Mouse (Mus musculus) gastrocnemius, adult 8-10 months (tissue): Measurements from ENCODE around the gene Kctd11. TPM values are rescaled to one million over a fixed set of nuclear protein-coding genes. Genes with fewer than 3 reads are reported as not detected.
A peak's percentile ranks its signal among the peaks of the same experiment; 100 is the strongest.

Experiments
- DNase-seq, 2 experiments: peaks; one replicate each; pipeline ENCODE4 v3.0.0; 2022; ENCODE audit warnings: low spot score in 2 of 2
- microRNA-seq: library from miRNA; unstranded; fragments of <30 nt; microRNA quantifications from one replicate; pipeline ENCODE4 v1.2.0, GENCODE M21; 2022
- total RNA-seq, 4 experiments: library from RNA; stranded (reverse); gene quantifications; 2 replicates each; pipeline ENCODE4 v1.2.4; 2022

Gene Kctd11
- total RNA-seq, 4 experiments from 2014 or later = 0.97 to 1.3 (median 1.1) TPM

DNA sequence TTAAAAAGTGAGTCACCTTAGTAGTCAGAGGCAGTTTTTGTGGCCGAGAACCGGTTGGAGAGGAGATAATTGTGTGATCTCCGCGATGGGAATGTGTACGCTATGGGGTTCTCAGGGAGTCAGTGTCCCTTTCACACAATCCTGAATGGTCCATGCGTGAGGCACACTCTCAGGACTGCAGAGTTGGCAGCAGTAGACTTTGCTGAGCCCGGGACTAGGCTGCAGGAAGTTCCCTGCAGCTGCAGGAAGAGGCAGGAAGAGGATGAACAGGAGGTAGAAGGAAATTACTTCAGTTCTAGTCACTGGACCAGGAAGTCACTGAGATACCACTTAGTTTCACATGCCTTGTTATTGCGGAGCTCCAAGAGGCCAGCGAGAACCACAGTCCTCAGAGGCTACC, 32.1 kb downstream of the Kctd11 start:
- DNase-seq = no peak

GRCm38 (mm10) chr11:69848021-69848420, 33.2 kb downstream of the Kctd11 start:
- no peak for DNase-seq

GRCm38 (mm10) chr11:69846738-69847688, 34.2 kb downstream of the Kctd11 start:
- no peak for DNase-seq

DNA sequence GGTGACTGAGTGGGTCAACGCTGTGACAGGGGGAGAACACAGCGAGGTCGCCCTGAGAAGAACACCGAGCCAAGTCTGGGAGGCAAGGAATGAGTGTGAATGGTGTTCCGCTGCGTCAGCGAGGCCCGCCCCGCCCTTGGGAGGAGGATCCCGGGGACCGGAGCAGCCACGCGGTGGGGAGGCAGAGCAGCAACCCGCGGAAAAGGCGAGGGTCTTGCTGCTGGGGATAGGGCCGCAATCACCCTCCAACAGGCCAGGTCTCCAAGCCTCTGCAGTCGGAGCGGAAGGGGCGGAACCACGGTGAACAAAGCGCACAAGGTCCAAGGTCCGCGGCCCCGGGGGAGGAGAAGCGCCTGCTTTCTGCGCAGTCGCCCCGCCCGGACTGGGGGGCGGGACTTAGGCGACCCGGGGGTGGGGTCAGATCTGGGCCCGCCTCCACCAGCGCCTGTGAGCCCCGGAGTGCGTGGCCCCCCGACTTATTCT, 35.0 kb downstream of the Kctd11 start, which contains the start of gene Plscr3:
TSS of gene Plscr3 (plus strand) at position 179 of the 483 bp plus-strand sequence.
- peak; percentile 86 to 88 for DNase-seq

DNA sequence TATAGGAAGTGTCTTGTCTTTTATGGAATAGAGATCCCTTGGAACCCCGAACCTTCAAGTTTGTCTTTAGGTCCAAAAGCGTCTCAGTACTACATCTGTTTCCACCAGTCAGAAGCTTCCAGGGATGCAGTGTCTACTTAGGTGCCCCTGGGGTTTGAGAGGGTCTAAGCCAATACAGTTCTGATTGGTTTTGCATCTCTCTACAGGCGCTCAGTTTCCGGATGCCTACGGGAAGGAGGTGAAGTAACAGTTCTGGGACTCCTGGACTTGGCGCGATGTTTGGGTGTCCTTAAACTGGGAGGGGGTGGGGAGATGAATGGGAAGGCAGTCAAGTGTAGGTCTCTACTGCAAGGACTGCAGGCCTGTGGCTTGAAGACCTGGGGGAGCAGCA, 42.5 kb downstream of the Kctd11 start:
- no peak for DNase-seq

DNA sequence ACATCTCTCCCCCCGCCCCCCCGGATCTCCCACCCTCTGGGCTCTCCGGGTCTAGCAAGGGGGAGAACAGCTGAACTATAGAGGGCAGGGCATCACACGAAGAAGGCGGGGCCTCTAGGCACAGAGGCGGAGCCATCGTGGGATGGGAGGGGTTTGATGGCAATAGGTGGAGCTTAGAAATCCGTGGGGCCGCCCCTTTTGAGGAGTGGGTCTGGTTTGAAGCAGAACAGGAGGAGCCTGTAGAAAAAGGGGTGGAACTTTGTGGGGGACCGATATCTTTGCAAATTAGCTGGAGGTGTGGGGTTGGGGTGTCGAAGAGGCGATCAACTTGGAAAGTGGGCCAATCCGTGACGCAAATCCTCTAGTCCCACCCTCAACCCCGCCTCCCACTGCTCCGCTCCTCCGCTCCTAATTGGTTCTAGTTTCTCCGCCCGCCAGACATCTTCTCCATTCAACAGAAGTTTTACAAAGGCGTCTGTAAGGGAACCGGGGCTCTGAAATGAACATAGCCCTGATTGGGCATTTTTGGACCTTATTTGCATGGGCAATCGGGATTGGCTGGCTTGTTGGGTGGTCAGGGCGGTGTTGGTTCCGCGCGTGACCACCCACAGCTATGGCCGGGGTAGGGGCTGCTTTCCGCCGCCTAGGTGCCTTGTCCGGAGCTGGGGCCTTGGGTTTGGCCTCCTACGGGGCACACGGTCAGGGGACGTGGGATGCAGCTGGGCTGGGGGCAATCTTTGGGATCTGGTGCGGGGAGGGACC, 43.1 kb downstream of the Kctd11 start, which contains the start of gene Tmem256:
TSS of gene Tmem256 (plus strand) at position 563 of the 762 bp plus-strand sequence.
- peak; percentile 94 to 95 for DNase-seq

- DNase-seq = no peak
Measured at GRCm38 (mm10) chr11:69837604-69837951, 43.6 kb downstream of the Kctd11 start, which contains the start of gene Nlgn2. Gene Nlgn2, minus strand, starts transcription at chr11:69837784.

- DNase-seq = peak; percentile 17 to 46
Measured at GRCm38 (mm10) chr11:69836703-69837576, 44.3 kb downstream of the Kctd11 start.

DNA sequence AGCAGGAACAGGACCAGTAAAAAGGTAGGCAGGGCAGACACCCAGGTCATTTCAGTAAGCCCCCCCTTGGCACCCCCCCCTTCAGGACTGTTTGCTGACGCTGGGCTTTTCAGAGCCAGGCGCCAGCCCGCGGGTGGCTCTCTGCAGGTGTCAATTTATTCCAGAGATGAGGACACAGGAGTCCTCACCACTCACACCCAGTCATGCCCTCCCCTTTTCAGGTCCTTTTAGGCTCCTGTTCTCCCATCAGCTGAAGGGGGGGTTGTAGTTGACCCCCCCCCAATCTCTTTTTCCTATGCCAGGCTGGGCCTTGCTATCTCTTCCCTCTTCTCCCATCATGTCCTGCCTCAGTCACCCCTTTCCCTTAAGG, 45.3 kb downstream of the Kctd11 start:
- no peak for DNase-seq

DNA sequence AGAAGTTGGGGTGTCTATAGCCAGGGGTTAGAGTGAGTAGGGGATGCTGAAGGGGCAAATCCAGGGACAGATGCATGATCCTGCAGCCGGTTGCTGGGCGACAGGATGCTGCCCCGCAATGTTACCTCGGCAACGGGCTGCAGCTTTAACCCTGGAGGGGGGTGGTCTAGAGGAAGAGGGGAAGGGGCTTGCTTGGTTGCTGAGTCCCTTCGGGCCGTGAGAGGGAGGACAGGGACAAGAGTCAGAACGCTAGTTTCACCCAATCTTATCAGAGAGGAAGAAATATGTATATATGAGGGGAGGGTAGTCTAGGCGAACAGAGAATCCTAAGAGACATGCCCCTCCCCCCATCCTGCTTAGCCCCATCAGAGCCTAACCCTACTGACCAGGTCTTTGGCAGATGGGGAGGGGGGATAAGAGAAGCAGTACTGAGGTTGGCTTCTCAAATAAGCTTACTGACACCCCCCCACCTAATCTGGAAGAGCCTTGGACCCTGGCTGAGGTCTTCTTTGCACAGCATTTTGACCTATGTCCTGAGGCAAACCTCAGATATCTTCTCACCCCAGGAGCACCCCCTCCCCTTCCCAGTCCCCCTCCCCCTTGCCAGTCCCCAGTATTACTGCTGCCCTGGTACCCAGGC, 45.8 kb downstream of the Kctd11 start:
- no peak for DNase-seq

GRCm38 (mm10) chr11:69834001-69834549, 47.1 kb downstream of the Kctd11 start:
- DNase-seq = no peak

DNA sequence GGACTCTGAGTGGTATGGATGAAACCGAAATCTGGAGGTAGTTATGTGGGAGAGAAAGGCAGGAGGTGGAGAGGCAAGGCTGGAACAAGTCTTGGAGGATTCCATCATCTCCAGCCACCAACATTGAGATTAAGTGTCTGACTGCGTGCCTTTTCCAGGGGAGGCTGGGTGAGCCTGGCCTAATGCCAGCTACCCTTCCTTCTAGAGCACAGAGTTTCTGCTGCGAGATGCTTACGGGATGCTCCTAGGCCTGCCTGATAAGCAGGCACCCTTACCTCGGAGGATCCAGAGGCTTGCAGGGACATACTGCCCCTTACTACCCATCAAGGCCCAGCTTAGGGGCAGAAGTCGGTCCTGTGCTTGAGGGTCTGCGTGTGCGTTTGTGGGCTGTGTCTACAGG, 47.7 kb downstream of the Kctd11 start:
- no peak for DNase-seq

- DNase-seq = no peak
Measured at GRCm38 (mm10) chr11:69828832-69829231, 52.4 kb downstream of the Kctd11 start.

Small RNA genes within 50 kb of the gene (microRNA-seq; reads per million reads assigned to microRNA genes)
- gene Mir6924 = not detected

Other genes starting within 250 kb of the Kctd11 start
- 100 to 1,000 TPM; 104 to 114 (median 108) TPM for gene Fxr2, start 248.4 kb downstream of the Kctd11 start, total RNA-seq
- gene Sox15, start 226.1 kb downstream of the Kctd11 start, total RNA-seq = not detected
- gene Mpdu1, start 218.8 kb downstream of the Kctd11 start, total RNA-seq = 1 to 10 TPM; 7.3 to 8.8 (median 8.3) TPM
- 1 to 10 TPM in 3 of 4 experiments, under 1 TPM in 1; 0.73 to 3.7 (median 1.4) TPM for gene Cd68, start 215.3 kb downstream of the Kctd11 start, total RNA-seq
- 100 to 1,000 TPM in 1 of 4 experiments, 10 to 100 TPM in 3; 81.9 to 109 (median 91.5) TPM for gene Eif4a1, start 209.0 kb downstream of the Kctd11 start, total RNA-seq
- 10 to 100 TPM; 25.7 to 29.4 (median 28.3) TPM for gene Senp3, start 199.3 kb downstream of the Kctd11 start, total RNA-seq
- gene Tnfsf13, start 195.6 kb downstream of the Kctd11 start, total RNA-seq = under 1 TPM in 3 of 4 experiments, not detected in 1; 0.48 to 0.56 (median 0.54) TPM
- gene Tnfsf12, start 185.6 kb downstream of the Kctd11 start, total RNA-seq = 1 to 10 TPM; 6.0 to 9.0 (median 7.1) TPM
- gene Tnfsfm13, start 185.3 kb downstream of the Kctd11 start, total RNA-seq = 1 to 10 TPM; 1.3 to 1.7 (median 1.6) TPM
- 10 to 100 TPM; 27.8 to 38.4 (median 35.3) TPM for gene Polr2a, start 122.8 kb downstream of the Kctd11 start, total RNA-seq
- gene Slc35g3, start 119.4 kb downstream of the Kctd11 start, total RNA-seq = not detected
- gene Zbtb4, start 115.5 kb downstream of the Kctd11 start, total RNA-seq = 10 to 100 TPM; 35.6 to 40.3 (median 38.5) TPM
- gene Chrnb1, start 85.5 kb downstream of the Kctd11 start, total RNA-seq = 10 to 100 TPM; 25.2 to 33.8 (median 28.9) TPM
- gene Fgf11, start 79.5 kb downstream of the Kctd11 start, total RNA-seq = 1 to 10 TPM; 2.5 to 5.8 (median 4.0) TPM
- gene Tmem102, start 75.8 kb downstream of the Kctd11 start, total RNA-seq = under 1 TPM; 0.17 to 0.31 (median 0.24) TPM
- not detected for gene Gm39566, start 66.1 kb downstream of the Kctd11 start, total RNA-seq
- gene Spem2, start 62.9 kb downstream of the Kctd11 start, total RNA-seq = not detected
- gene Spem1, start 59.2 kb downstream of the Kctd11 start, total RNA-seq = not detected
- gene Nlgn2, start 43.6 kb downstream of the Kctd11 start, total RNA-seq = 1 to 10 TPM; 1.3 to 2.4 (median 1.7) TPM
- gene Tmem256, start 42.9 kb downstream of the Kctd11 start, total RNA-seq = 100 to 1,000 TPM; 143 to 214 (median 181) TPM
- 10 to 100 TPM in 2 of 4 experiments, 1 to 10 TPM in 2; 8.7 to 10.6 (median 9.4) TPM for gene Plscr3, start 35.0 kb downstream of the Kctd11 start, total RNA-seq
- under 1 TPM in 1 of 4 experiments, not detected in 3; 0.31 TPM for gene Tnk1, start 22.7 kb downstream of the Kctd11 start, total RNA-seq
- not detected for gene Tmem95, start 3.4 kb downstream of the Kctd11 start, total RNA-seq
- gene Acap1, start 14.1 kb upstream of the Kctd11 start, total RNA-seq = under 1 TPM in 3 of 4 experiments, not detected in 1; 0.15 to 0.21 (median 0.19) TPM
- 1 to 10 TPM in 1 of 4 experiments, under 1 TPM in 3; 0.22 to 1.1 (median 0.57) TPM for gene 2810408A11Rik, start 19.6 kb upstream of the Kctd11 start, total RNA-seq
- 10 to 100 TPM; 21.6 to 31.3 (median 25.5) TPM for gene Neurl4, start 19.7 kb upstream of the Kctd11 start, total RNA-seq
- gene Gps2, start 32.5 kb upstream of the Kctd11 start, total RNA-seq = 10 to 100 TPM; 38.6 to 53.2 (median 50.3) TPM
- 100 to 1,000 TPM; 443 to 477 (median 467) TPM for gene Eif5a, start 40.6 kb upstream of the Kctd11 start, total RNA-seq
- gene Ybx2, start 54.4 kb upstream of the Kctd11 start, total RNA-seq = 10 to 100 TPM in 1 of 4 experiments, 1 to 10 TPM in 3; 8.5 to 11.4 (median 9.2) TPM
- gene Slc2a4, start 66.8 kb upstream of the Kctd11 start, total RNA-seq = 100 to 1,000 TPM; 397 to 490 (median 424) TPM
- not detected for gene Cldn7, start 83.4 kb upstream of the Kctd11 start, total RNA-seq
- 100 to 1,000 TPM; 266 to 308 (median 283) TPM for gene Ctdnep1, start 99.8 kb upstream of the Kctd11 start, total RNA-seq
- 10 to 100 TPM; 38.8 to 40.8 (median 39.4) TPM for gene Elp5, start 101.1 kb upstream of the Kctd11 start, total RNA-seq
- gene Gabarap, start 109.7 kb upstream of the Kctd11 start, total RNA-seq = 100 to 1,000 TPM; 186 to 216 (median 214) TPM
- gene Phf23, start 114.4 kb upstream of the Kctd11 start, total RNA-seq = 10 to 100 TPM; 20.5 to 28.5 (median 23.0) TPM
- gene Dvl2, start 119.2 kb upstream of the Kctd11 start, total RNA-seq = 1 to 10 TPM; 3.8 to 5.2 (median 4.5) TPM
- 100 to 1,000 TPM; 288 to 338 (median 299) TPM for gene Acadvl, start 134.0 kb upstream of the Kctd11 start, total RNA-seq
- gene Dlg4, start 135.5 kb upstream of the Kctd11 start, total RNA-seq = 1 to 10 TPM; 3.3 to 6.9 (median 4.2) TPM
- gene Asgr1, start 172.7 kb upstream of the Kctd11 start, total RNA-seq = not detected
- not detected for gene Asgr2, start 211.2 kb upstream of the Kctd11 start, total RNA-seq
- gene Mgl2, start 248.9 kb upstream of the Kctd11 start, total RNA-seq = 1 to 10 TPM in 2 of 4 experiments, under 1 TPM in 2; 0.60 to 2.0 (median 0.94) TPM